8 mouse cellular contexts compared by ENCODE assay signal in the genomic region with DNA sequence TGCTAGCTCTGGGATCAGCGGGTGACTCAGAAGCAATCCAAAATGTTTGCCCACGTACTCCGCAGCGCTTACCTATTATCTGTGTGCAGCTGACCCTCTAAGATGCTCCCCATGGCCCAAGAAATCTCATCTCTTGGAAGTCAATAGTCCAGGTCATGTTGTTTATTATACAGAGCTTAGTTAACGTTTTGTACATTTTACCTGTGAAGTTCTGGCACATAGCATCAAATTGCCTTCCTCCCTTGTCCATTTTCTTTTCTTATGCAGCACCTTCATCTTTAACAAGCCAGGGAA. TPM values are rescaled to one million over a fixed set of nuclear protein-coding genes. Genes with fewer than 3 reads are reported as not detected.
DNase-seq lines count a peak whose midpoint lies in the region; ATAC-seq and TF ChIP-seq lines count a peak whose summit lies in the region.

No protein-coding gene starts in this region.

- peaks cover 5% of the 10 kb centered on the region; the same call in 1 of the 2 replicates for H3K4me1 ChIP-seq in kidney, embryonic 14.5 days (ENCODE audit: control insufficient read depth, insufficient read depth, low read length)
- peaks cover 25% of the 10 kb centered on the region for H3K4me1 ChIP-seq in embryonic facial prominence, embryonic 10.5 days
- peaks cover 4% of the 10 kb centered on the region; the same call in 1 of the 2 replicates for H3K4me1 ChIP-seq in hindbrain, postnatal 0 days (ENCODE audit: insufficient read depth, low read length)
- H3K4me1 ChIP-seq in midbrain, embryonic 16.5 days (ENCODE audit: control insufficient read depth, insufficient read depth, low read length), result peaks cover 18% of the 10 kb centered on the region

- WGBS in kidney, embryonic 14.5 days, result 6% methylated on average over 5 of the region's 5 CpGs
- whole genome bisulfite sequencing in embryonic facial prominence, embryonic 10.5 days, result 4% methylated on average over 5 of the region's 5 CpGs
- WGBS in hindbrain, postnatal 0 days, result 5% methylated on average over 5 of the region's 5 CpGs
- 2% methylated on average over 5 of the region's 5 CpGs for WGBS in midbrain, embryonic 16.5 days

- peak overlapping the region; percentile 55 for H3K9ac ChIP-seq in kidney, embryonic 14.5 days (ENCODE audit: low read depth, low read length)
- H3K9ac ChIP-seq in hindbrain, postnatal 0 days (replicated peaks; ENCODE audit: low read length), result no peak overlapping the region
- no peak overlapping the region for H3K9ac ChIP-seq in midbrain, embryonic 16.5 days (ENCODE audit: low read depth, low read length)

- no peaks in the 10 kb centered on the region for H3K9me3 ChIP-seq in kidney, embryonic 14.5 days (ENCODE audit: control insufficient read depth, low read length)
- H3K9me3 ChIP-seq in embryonic facial prominence, embryonic 10.5 days, result no peaks in the 10 kb centered on the region
- H3K9me3 ChIP-seq in hindbrain, postnatal 0 days (ENCODE audit: low read length), result no peaks in the 10 kb centered on the region
- no peaks in the 10 kb centered on the region for H3K9me3 ChIP-seq in midbrain, embryonic 16.5 days (replicated peaks; ENCODE audit: control insufficient read depth, low read length, poor library complexity, severe bottlenecking)

- no peak for ATAC-seq in kidney, embryonic 14.5 days (ENCODE audit: low FRiP score, low TSS enrichment)
- ATAC-seq in hindbrain, postnatal 0 days, result no peak
- no peak for ATAC-seq in midbrain, embryonic 16.5 days
- ATAC-seq in megakaryocyte progenitor cell, adult 5-6 weeks (replicated peaks; ENCODE audit: poor library complexity), result no peak

- TF ChIP-seq CTCF in hindbrain, postnatal 0 days (IDR thresholded peaks at IDR 0.05; ENCODE audit: low read depth), result no peak

- peak overlapping the region; percentile 60 for H3K4me3 ChIP-seq in kidney, embryonic 14.5 days (ENCODE audit: low read length)
- peak overlapping the region; percentile 64 for H3K4me3 ChIP-seq in embryonic facial prominence, embryonic 10.5 days
- peak overlapping the region; percentile 47 for H3K4me3 ChIP-seq in hindbrain, postnatal 0 days (ENCODE audit: low read length)
- H3K4me3 ChIP-seq in midbrain, embryonic 16.5 days (ENCODE audit: low read depth, low read length), result peak overlapping the region; percentile 50; the same call in 1 of the 2 replicates

- H3K27me3 ChIP-seq in kidney, embryonic 14.5 days (ENCODE audit: control insufficient read depth, insufficient read depth, low read length), result peaks cover 48% of the 10 kb centered on the region
- peaks cover 72% of the 10 kb centered on the region for H3K27me3 ChIP-seq in embryonic facial prominence, embryonic 10.5 days (replicated peaks; ENCODE audit: low read depth, poor library complexity, severe bottlenecking)
- H3K27me3 ChIP-seq in hindbrain, postnatal 0 days (ENCODE audit: insufficient read depth, low read length), result peaks cover 26% of the 10 kb centered on the region; the same call in 1 of the 2 replicates
- peaks cover 17% of the 10 kb centered on the region for H3K27me3 ChIP-seq in midbrain, embryonic 16.5 days (ENCODE audit: control insufficient read depth, insufficient read depth, low read depth, low read length)

- DNase-seq in kidney, postnatal 4 days, result no peak
- DNase-seq in embryonic facial prominence, embryonic 10.5 days (ENCODE audit: low spot score), result no peak
- DNase-seq in hindbrain, postnatal 0 days (ENCODE audit: low spot score), result no peak
- no peak for DNase-seq in cerebellum, postnatal 4 days (ENCODE audit: low spot score in 2 of 2)
- no peak for DNase-seq in ovary, adult 18-20 months (ENCODE audit: low spot score)

- H3K36me3 ChIP-seq in kidney, embryonic 14.5 days (ENCODE audit: control insufficient read depth, insufficient read depth, low read length), result no peaks in the 10 kb centered on the region
- no peaks in the 10 kb centered on the region for H3K36me3 ChIP-seq in embryonic facial prominence, embryonic 10.5 days (replicated peaks)
- no peaks in the 10 kb centered on the region for H3K36me3 ChIP-seq in hindbrain, postnatal 0 days (ENCODE audit: insufficient read depth, low read length)
- H3K36me3 ChIP-seq in midbrain, embryonic 16.5 days (ENCODE audit: control insufficient read depth, insufficient read depth, low read length), result no peaks in the 10 kb centered on the region

- H3K4me2 ChIP-seq in kidney, embryonic 14.5 days (replicated peaks; ENCODE audit: low read depth, low read length), result peak overlapping the region; percentile 84
- peak overlapping the region; percentile 88 for H3K4me2 ChIP-seq in hindbrain, postnatal 0 days (ENCODE audit: low read depth, low read length)
- peak overlapping the region; percentile 72 for H3K4me2 ChIP-seq in midbrain, embryonic 16.5 days (ENCODE audit: low read length)

- no peak overlapping the region for H3K27ac ChIP-seq in kidney, embryonic 14.5 days (ENCODE audit: low read depth, low read length)
- peak overlapping the region; percentile 82; the same call in 1 of the 2 replicates for H3K27ac ChIP-seq in embryonic facial prominence, embryonic 10.5 days (replicated peaks)
- H3K27ac ChIP-seq in hindbrain, postnatal 0 days, result no peak overlapping the region
- H3K27ac ChIP-seq in midbrain, embryonic 16.5 days (ENCODE audit: low read length), result no peak overlapping the region

RNA-seq across cellular contexts. Expression of a gene that starts 1.7 kb away (rescaled TPM):
- polyA plus RNA-seq in kidney, embryonic 14.5 days (2014; fragmentation: Nextera tagmentation; extraction: Ambion mirVana), result 1.9 and 2.0 TPM in 2 replicates
- 2.2 and 2.3 TPM in 2 replicates for polyA plus RNA-seq in embryonic facial prominence, embryonic 10.5 days (2016; fragmentation: Nextera tagmentation; extraction: Ambion mirVana)
- 0.25 and 0.63 TPM in 2 replicates for total RNA-seq in hindbrain, postnatal 0 days (2014; rRNA removed)
- polyA plus RNA-seq in hindbrain, postnatal 0 days (2015; fragmentation: Nextera tagmentation; extraction: Ambion mirVana), result 0.39 and 0.44 TPM in 2 replicates
- 0.50 and 0.67 TPM in 2 replicates for polyA plus RNA-seq in midbrain, embryonic 16.5 days (2015; fragmentation: Nextera tagmentation; extraction: Ambion mirVana)
- total RNA-seq in megakaryocyte progenitor cell, adult 5-6 weeks (2015), result 0.17 and 0.25 TPM in 2 replicates
- 0.08 and 0.14 TPM in 2 replicates for total RNA-seq in megakaryocyte progenitor cell, adult 5-6 weeks (2017)
